Mouse (Mus musculus) heart, postnatal 0 days (tissue): Measurements from ENCODE around the gene Nipa2. TPM values are rescaled to one million over a fixed set of nuclear protein-coding genes. Genes with fewer than 3 reads are reported as not detected.

Experiments used
- ATAC-seq: fragments of 200-750 bp; cut with Nextera tagmentation; 2 replicates; pipeline ENCODE4 v1.8.0; 2017; ENCODE audit warnings: low read depth, moderate number of reproducible peaks, moderate library complexity; ENCODE audit not compliant: insufficient read depth
- DNase-seq: peaks from one replicate; pipeline ENCODE4 v3.0.0-alpha.2; 2016; ENCODE audit warnings: low spot score
- H3K27ac ChIP-seq: fragments of 300-500 bp; sonication (generic); 2 replicates; pipeline ENCODE4 v1.5.1; 2014; ENCODE audit warnings: low read depth, mild to moderate bottlenecking
- H3K27me3 ChIP-seq: fragments of 300-500 bp; sonication (generic); 2 replicates; pipeline ENCODE4 v1.6.1; 2014; ENCODE audit warnings: low read length, mixed read lengths; ENCODE audit not compliant: control insufficient read depth, insufficient read depth
- H3K36me3 ChIP-seq: fragments of 300-500 bp; sonication (generic); replicated peaks from 2 replicates; pipeline ENCODE4 v1.6.1; 2014; ENCODE audit warnings: low read length, mixed read lengths; ENCODE audit not compliant: control insufficient read depth, insufficient read depth
- H3K4me1 ChIP-seq: fragments of 300-500 bp; sonication (generic); 2 replicates; pipeline ENCODE4 v1.6.1; 2014; ENCODE audit warnings: antibody characterized with exemption; ENCODE audit not compliant: control insufficient read depth, insufficient read depth
- H3K4me2 ChIP-seq: fragments of 300-500 bp; sonication (generic); 2 replicates; pipeline ENCODE4 v1.6.1; 2014; ENCODE audit warnings: low read depth, mild to moderate bottlenecking, low read length, moderate library complexity
- H3K4me3 ChIP-seq: fragments of 300-500 bp; sonication (generic); 2 replicates; pipeline ENCODE4 v1.5.1; 2014; ENCODE audit warnings: low read depth, low read length
- H3K9ac ChIP-seq: fragments of 300-500 bp; sonication (generic); replicated peaks from 2 replicates; pipeline ENCODE4 v1.6.1; 2014; ENCODE audit warnings: low read depth, low read length, mixed read lengths
- H3K9me3 ChIP-seq: fragments of 300-500 bp; sonication (generic); replicated peaks from 2 replicates; pipeline ENCODE4 v1.6.1; 2016; ENCODE audit warnings: low read length; ENCODE audit not compliant: control insufficient read depth
- CTCF ChIP-seq: IDR thresholded peaks from 2 replicates; pipeline ENCODE4 v1.5.1; 2016; ENCODE audit warnings: antibody characterized with exemption, control low read depth, low read depth
- EP300 ChIP-seq: IDR thresholded peaks from 2 replicates; pipeline ENCODE4 v1.6.1; 2016; ENCODE audit warnings: antibody characterized with exemption, low read depth
- WGBS: fragments of 180-500 bp; shearing (Covaris S2); extraction: QIAGEN DNeasy Blood & Tissue Kit; methylation state at CpG from one replicate; pipeline ENCODE4 v1.1.7; 2014; 5-methylcytosine and 5-hydroxymethylcytosine counted together
- polyA plus RNA-seq: library from polyadenylated mRNA; unstranded; fragments of >200 nt; fragmentation: Nextera tagmentation; extraction: Ambion mirVana; gene quantifications from 2 replicates; pipeline ENCODE4 v1.2.1, GENCODE M21; 2015
- total RNA-seq: library from RNA; depleted of rRNA; stranded (reverse); fragments of >200 nt; gene quantifications from 2 replicates; pipeline ENCODE4 v1.2.3, GENCODE M21; 2014; ENCODE audit warnings: low replicate concordance

The Nipa2 gene
- total and polyA plus RNA-seq, 2 experiments from 2014 or later, result 32.2 to 40.0 TPM

DNA sequence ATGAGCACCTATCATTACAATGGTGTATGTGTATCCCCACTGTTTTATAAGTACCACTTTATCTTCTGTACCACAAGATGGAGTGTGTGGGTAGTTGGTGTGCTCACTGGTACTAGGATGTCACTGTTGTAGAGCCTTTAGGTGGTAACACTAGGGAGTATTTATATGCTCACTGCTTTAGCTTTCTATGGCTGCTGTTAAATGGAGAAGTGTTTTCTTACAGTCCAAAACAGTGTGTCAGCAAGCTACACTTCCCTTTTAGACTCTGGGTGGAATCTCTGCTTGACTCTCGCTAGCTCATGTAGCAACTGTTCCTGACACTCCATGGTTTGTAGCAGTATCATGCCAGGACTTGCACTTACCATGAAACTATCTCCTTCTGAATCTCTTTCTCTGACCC, 52.8 kb downstream of the Nipa2 start:
- no peak for TF ChIP-seq EP300
- H3K36me3 ChIP-seq, result peaks cover 84% of the 10 kb centered on the region
- no peaks in the 10 kb centered on the region for H3K27me3 ChIP-seq
- no peaks in the 10 kb centered on the region for H3K4me1 ChIP-seq
- no peak for ATAC-seq
- no peak overlapping the region for H3K4me2 ChIP-seq
- no peak for DNase-seq
- no peak overlapping the region for H3K27ac ChIP-seq
- 93% methylated on average over 1 of the region's 1 CpGs for WGBS
- no peaks in the 10 kb centered on the region for H3K9me3 ChIP-seq
- no peak overlapping the region for H3K4me3 ChIP-seq
- H3K9ac ChIP-seq, result no peak overlapping the region

- WGBS, result 76% methylated on average over 2 of the region's 2 CpGs
- Histone ChIP-seq H3K36me3 (peaks cover 87% of the 10 kb centered on the region), H3K4me2 (no peak overlapping the region), H3K4me3 (no peak overlapping the region), H3K27ac (no peak overlapping the region), H3K4me1 (no peaks in the 10 kb centered on the region), H3K9ac (no peak overlapping the region), H3K27me3 (no peaks in the 10 kb centered on the region), H3K9me3 (no peaks in the 10 kb centered on the region)
- TF ChIP-seq CTCF (no peak), EP300 (no peak)
- DNase-seq (no peak), ATAC-seq (no peak)
These were observed 56.8 kb downstream of the Nipa2 start for GRCm38 (mm10) chr7:55905449-55905848.

DNA sequence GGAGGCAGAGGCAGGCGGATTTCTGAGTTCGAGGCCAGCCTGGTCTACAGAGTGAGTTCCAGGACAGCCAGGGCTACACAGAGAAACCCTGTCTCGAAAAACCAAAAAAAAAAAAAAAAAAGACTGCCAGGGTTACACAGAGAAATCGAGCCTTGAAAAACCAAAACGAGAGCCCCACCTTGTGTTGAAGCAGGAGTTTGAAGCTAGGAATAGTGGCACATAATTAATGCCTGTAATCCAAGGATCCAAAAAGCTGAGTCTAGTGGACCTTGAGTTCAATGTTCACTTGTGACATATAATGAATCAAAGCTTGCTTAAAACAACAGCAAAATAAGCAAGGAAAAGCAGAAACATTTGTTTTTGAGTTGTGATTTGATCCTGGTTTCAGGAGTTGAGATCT, 58.5 kb downstream of the Nipa2 start:
- Histone ChIP-seq H3K4me1 (no peaks in the 10 kb centered on the region), H3K4me3 (no peak overlapping the region), H3K27me3 (no peaks in the 10 kb centered on the region), H3K9me3 (no peaks in the 10 kb centered on the region), H3K36me3 (peaks cover 90% of the 10 kb centered on the region), H3K9ac (no peak overlapping the region), H3K27ac (no peak overlapping the region), H3K4me2 (no peak overlapping the region)
- TF ChIP-seq CTCF (no peak), EP300 (no peak)
- 82% methylated on average over 5 of the region's 5 CpGs for WGBS
- ATAC-seq (no peak), DNase-seq (no peak)

- no peak overlapping the region for H3K27ac ChIP-seq
- no peak overlapping the region for H3K4me2 ChIP-seq
- no peaks in the 10 kb centered on the region for H3K9me3 ChIP-seq
- TF ChIP-seq CTCF (no peak), EP300 (no peak)
- no peaks in the 10 kb centered on the region for H3K4me1 ChIP-seq
- H3K27me3 ChIP-seq, result no peaks in the 10 kb centered on the region
- peaks cover 77% of the 10 kb centered on the region for H3K36me3 ChIP-seq
- 90% methylated on average over 11 of the region's 11 CpGs for WGBS
- no peak for DNase-seq
- H3K9ac ChIP-seq, result no peak overlapping the region
- H3K4me3 ChIP-seq, result no peak overlapping the region
- no peak for ATAC-seq
These were observed 70.5 kb downstream of the Nipa2 start for GRCm38 (mm10) chr7:55891797-55892196.

- ATAC-seq, result no peak
- Histone ChIP-seq H3K27ac (no peak overlapping the region), H3K4me3 (no peak overlapping the region), H3K36me3 (peaks cover 74% of the 10 kb centered on the region), H3K9ac (no peak overlapping the region), H3K4me2 (no peak overlapping the region), H3K4me1 (no peaks in the 10 kb centered on the region), H3K9me3 (no peaks in the 10 kb centered on the region), H3K27me3 (no peaks in the 10 kb centered on the region)
- TF ChIP-seq EP300 (no peak), CTCF (no peak)
- DNase-seq, result no peak
These were observed 71.5 kb downstream of the Nipa2 start for GRCm38 (mm10) chr7:55890731-55891130.

DNA sequence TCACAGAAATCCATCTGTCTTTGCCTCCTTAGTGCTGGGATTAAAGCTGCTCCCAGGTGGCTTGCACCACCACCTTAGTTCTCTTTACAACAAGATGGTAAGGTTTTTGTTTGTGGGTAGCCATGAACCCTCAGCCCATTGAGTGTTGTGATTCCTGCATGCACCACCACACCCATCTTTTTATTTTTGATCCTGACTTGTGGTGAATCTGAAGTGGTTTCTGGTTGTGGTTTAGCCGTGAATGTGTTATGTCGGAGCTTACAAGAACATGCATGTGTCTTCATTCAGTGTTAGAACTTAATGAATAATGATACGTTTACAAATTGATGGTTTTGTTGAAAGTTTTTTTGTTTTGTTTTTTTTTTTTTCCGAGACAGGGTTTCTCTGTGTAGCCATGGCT, 72.3 kb downstream of the Nipa2 start:
- ATAC-seq, result no peak
- 87% methylated on average over 4 of the region's 4 CpGs for WGBS
- no peaks in the 10 kb centered on the region for H3K4me1 ChIP-seq
- no peak overlapping the region for H3K9ac ChIP-seq
- DNase-seq, result no peak
- H3K27me3 ChIP-seq, result no peaks in the 10 kb centered on the region
- H3K27ac ChIP-seq, result no peak overlapping the region
- H3K4me2 ChIP-seq, result no peak overlapping the region
- no peak overlapping the region for H3K4me3 ChIP-seq
- peaks cover 74% of the 10 kb centered on the region for H3K36me3 ChIP-seq
- no peaks in the 10 kb centered on the region for H3K9me3 ChIP-seq
- no peak for TF ChIP-seq CTCF
- no peak for TF ChIP-seq EP300
